Mouse (Mus musculus): ENCODE data around the gene Ppid. TPM values are rescaled to one million over a fixed set of nuclear protein-coding genes. Genes with fewer than 3 reads are reported as not detected.

Gene Ppid
- polyA plus RNA-seq, 2 experiments from 2014 or later = 99.8 to 114 TPM

Other genes with a start within 250 kb of the Ppid start
- gene Fnip2, start 23.5 kb upstream of the Ppid start, polyA plus RNA-seq (2017; shearing (Covaris generic)) = under 1 TPM; 0.34 to 0.46 TPM
- 10 to 100 TPM; 14.6 to 17.4 TPM for gene 4930579G24Rik, start 37.7 kb downstream of the Ppid start, polyA plus RNA-seq (2017; shearing (Covaris generic))
- gene Etfdh, start 38.2 kb downstream of the Ppid start, polyA plus RNA-seq (2017; shearing (Covaris generic)) = 10 to 100 TPM; 31.7 to 39.6 TPM
- not detected for gene Rxfp1, start 146.5 kb downstream of the Ppid start, polyA plus RNA-seq (2017; shearing (Covaris generic))